Mouse (Mus musculus): ENCODE results near the gene Gm21988.

The Gm21988 gene

GRCm38 (mm10) chr11:70239541-70240279, at the start of gene Gm21988, which contains the start of gene Rnasek:
Gene Gm21988, minus strand, starts transcription at chr11:70239830.
Gene Rnasek, minus strand, starts transcription at chr11:70239842.
- peak; percentile 84 to 87 for DNase-seq

DNA sequence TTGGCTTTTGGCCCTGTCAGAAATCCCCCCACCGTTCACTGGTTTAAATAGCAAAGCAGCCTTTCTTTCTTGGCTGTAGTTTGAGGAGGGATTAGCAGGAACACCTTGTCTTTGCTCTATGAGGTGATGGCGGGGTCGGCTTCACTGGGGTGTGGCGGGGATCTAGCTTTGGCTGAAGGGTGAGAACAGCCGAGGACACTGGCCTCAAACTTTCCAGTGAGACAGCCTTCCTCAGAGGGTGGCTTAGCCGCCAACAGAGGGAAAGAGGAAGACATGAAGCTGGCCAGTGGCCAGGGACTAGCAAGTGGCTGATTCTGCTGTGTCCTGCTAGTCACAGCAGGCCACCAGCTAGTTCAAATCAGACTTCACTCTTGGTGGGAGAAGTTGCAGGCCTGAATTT, 49.6 kb upstream of the Gm21988 start:
- peak; percentile 11 to 29 for DNase-seq

DNA sequence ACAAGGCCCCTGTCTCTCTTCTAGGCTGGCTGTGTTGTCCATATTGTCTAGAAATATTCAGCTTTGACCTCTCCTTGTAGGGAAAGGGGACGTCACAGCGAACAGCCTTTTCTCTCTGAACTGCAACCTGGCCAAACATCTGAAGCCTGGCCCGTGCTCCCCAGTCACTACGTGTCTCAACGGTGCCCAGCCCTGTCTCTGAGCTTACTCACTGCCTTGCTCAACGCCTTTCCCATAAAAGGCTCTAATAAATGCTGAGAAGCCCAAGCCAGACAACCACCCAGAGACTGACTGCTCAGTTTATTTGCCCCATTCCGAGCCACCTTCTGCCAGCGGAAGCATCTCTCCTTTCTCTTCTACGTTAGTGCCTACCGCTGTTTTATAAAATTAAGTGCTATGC, 48.5 kb upstream of the Gm21988 start:
- no peak for DNase-seq

GRCm38 (mm10) chr11:70285686-70286085, 46.1 kb upstream of the Gm21988 start:
- DNase-seq: no peak

DNA sequence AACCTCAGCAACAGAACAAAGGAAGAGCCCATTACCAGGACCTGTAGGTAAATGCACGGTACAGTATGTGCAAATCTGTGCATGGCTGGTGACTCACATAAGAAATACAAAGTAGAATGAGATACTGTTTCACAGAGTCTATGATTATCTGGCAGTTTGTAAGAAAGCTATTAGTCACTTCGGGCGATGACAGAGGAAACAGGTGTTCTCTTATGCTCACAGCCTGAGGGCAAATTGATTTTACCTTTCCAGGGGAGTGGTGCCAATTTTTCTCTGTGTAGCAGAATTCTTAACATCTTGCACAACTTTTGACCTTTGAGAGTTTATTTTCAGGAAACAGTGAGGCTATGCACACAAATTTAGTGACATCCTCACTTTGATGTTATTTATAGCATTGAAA, 45.1 kb upstream of the Gm21988 start:
- no peak for DNase-seq

- DNase-seq: no peak
Observed at GRCm38 (mm10) chr11:70283666-70284065, 44.0 kb upstream of the Gm21988 start.

DNA sequence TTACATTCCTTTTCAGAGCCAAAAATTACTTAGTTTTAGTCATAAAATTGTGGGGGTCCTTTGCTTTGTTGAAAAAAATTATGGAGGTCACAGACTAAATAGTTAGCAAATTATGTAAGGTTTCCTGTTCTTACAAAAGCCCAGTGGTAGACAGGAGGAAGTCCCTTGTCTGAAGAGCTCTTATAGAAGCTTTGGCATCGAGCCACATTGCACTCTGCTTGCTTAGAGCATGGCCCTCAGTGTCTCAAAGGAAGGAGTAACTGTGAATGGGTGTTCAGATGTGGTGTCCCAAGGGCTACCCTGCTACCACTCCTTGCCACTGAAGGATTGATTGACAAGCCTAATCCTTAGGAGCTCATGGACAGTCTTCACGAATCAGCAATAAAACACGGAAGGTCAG, 40.8 kb upstream of the Gm21988 start:
- DNase-seq: peak; percentile 56 to 79

- DNase-seq: no peak
Observed at GRCm38 (mm10) chr11:70278961-70279360, 39.3 kb upstream of the Gm21988 start.

GRCm38 (mm10) chr11:70271641-70272040, 32.0 kb upstream of the Gm21988 start:
- DNase-seq: no peak

- peak; percentile 36 to 37 for DNase-seq
Observed at GRCm38 (mm10) chr11:70266405-70266804, 26.8 kb upstream of the Gm21988 start.

DNA sequence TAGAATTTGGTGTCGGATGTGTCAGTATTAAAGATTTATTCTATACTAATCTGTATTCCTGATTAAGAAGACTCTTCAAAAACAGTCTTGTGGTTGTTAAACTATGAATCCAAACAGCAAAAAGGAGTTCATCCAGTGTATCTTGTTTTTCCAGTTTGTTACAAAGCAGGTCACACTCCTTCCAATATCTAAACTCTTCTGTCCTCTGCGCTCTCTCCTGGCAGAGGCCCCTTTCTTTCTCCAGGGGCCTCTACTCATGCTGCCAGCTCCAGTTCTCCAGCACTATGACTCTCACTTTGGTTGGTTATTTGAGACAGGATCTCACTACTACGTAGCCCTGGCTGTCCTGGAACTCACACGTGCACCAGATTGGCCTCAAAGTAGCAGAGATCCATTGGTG, 26.2 kb upstream of the Gm21988 start:
- no peak for DNase-seq

DNA sequence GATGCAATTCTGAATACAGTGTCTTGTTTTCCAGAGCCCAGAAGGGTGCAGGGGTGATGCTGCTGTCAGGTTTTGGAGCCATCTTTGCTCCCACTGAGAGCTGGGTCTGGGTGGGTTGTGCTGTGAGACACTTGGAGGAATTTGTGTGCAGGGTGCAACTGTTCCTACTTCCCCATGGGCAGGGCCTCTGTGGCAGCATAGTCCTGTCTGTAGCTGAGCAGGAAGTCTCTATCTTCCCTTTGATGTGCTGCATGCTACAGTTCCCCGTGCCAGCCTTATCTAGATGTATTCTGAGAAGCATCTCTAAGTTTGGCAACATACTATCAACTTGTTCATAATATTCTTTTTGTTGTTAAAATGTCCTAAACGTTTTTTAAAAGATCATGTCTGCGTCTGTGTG, 25.6 kb upstream of the Gm21988 start:
- DNase-seq: no peak

DNA sequence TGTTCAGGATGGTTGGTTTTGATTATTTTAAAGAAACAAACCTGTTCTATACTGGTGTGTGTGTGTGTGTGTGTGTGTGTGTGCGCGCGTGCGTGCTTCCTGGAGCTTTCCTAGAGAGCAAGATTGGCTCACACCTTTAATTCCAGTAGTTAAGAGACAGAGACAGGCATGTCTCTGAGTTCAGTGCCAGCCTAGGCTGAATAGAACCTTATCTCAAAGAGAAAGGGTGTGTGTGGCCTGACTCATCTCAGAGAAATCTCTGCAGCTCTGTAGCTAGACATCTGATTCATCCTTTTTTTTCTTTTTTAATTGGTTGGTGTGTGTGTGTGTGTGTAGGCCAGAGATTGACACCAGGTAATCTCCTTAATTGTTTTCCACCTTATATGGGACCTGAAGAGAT, 19.4 kb upstream of the Gm21988 start:
- DNase-seq: no peak

- DNase-seq: peak; percentile 53 to 58
Observed at GRCm38 (mm10) chr11:70254931-70255531, 15.4 kb upstream of the Gm21988 start, which contains the start of gene Alox12. Gene Alox12, minus strand, starts transcription at chr11:70255353.

- no peak for DNase-seq
Observed at GRCm38 (mm10) chr11:70254337-70254736, 14.7 kb upstream of the Gm21988 start.

DNA sequence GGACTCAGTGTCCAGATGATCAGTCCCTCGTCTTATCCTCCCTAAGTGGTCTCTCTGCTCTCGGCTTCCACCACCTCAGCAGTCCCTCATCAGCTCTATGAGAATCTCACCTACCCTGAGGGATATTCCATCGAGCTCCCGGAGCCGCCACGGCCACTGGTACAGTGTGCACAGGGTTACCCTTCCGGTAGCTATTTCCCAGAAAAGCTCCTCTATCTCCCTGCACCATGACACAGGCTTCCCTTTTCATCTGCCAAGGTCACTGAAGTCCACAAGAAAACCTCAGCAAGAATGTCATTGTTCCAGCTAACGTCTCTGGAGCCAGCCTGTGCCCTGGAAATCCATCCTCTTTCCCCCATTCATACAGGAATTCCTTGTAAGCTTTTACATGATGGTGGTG, 12.2 kb upstream of the Gm21988 start:
- no peak for DNase-seq

GRCm38 (mm10) chr11:70250150-70250549, 10.5 kb upstream of the Gm21988 start:
- DNase-seq: no peak

DNA sequence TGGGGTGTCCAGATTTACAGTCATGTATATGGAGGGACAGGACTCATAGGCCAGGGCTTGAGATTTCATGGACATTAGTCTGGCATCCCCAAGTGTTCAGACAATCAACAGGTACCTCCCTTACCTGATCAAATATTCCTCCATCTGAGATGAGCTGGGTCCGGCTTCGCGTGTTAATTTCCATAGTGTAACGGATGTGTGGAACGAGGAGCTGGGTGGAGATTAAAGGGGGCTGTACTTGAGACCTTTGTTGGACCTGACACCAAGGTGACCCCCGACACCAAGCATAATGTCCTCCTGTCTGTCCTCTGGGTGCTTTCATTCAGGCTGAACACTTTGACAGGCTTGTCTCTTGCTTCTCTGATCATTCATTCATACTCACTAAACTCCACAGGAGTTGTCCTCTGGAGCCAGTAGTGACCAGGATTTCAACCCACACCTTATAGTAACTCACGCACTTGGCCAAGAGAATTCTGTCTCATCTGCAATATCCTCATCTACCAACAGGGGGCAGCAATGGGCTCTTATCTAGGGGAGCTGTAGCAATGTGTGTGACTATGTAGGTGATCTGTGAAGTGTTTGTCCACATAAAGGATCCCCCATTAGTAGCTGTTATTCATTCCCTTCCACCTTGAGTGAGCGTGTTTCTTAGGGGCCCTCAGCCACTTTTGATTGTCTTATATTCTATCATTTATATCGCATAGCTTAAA, 7.7 kb upstream of the Gm21988 start:
- peak in 1 of 2 experiments; percentile 76 for DNase-seq

DNA sequence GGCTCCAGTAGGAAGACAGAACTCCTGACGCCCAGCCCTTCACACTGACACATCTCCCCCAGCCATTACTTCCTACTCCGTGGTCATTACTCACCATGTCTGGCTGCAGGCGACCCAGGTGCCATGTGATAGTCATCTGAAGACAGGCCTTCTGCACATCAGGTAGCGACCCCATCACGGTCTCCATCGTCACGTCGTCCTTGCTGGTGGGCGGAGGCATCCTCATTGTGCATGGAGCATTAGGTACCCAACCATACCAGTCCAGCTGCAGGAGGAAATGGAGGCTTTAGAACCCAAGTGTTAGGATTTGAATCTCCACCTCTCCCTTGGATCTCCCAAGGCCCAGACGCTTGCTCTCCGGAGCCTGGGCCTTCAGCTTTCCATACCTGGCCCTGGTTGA, 3.0 kb upstream of the Gm21988 start:
- DNase-seq: no peak

GRCm38 (mm10) chr11:70238591-70239440, 814 bp downstream of the Gm21988 start:
- DNase-seq: peak in 1 of 2 experiments; percentile 20

DNA sequence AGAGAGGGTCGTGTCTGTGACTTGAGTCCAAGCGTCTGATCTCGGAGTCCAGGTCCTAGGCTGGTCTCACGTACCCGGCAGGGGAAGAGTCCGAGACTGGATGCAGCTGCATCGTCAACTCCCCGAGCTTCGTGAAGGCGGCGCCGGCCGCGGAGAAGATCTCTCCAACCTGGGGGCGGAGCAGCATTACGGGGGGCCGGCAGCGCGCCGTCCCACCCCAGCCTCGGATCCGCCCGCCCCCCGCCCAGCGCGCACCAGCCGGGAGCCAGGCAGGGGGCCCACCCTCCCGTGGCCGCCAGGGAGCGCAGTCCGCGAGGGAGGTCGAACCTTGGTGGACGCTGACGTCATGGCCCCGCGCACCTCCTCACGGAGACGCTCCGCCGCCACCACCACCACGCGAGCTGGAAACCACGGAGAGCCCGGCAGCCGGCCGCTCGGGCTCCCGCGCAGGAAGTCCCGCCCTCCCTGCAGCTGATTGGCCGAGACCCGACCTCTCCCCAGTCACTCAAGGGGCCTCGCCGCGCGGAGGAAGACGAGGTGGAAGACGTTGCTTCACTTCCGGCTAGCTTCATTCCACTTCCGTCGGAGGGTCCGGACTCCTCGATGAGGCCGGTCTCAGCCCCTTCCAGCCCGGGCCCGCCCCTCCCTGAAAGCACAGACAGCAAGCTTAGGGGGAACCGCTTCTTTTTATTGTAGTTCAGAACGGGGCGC, 2.0 kb downstream of the Gm21988 start, which contains the start of gene 0610010K14Rik:
Gene 0610010K14Rik (minus strand): TSS at position 458 of the 711 bp plus-strand sequence.
- DNase-seq: peak; percentile 97 to 98

- DNase-seq: no peak
Observed at GRCm38 (mm10) chr11:70236717-70237116, 2.9 kb downstream of the Gm21988 start.
